In the genomic region with DNA sequence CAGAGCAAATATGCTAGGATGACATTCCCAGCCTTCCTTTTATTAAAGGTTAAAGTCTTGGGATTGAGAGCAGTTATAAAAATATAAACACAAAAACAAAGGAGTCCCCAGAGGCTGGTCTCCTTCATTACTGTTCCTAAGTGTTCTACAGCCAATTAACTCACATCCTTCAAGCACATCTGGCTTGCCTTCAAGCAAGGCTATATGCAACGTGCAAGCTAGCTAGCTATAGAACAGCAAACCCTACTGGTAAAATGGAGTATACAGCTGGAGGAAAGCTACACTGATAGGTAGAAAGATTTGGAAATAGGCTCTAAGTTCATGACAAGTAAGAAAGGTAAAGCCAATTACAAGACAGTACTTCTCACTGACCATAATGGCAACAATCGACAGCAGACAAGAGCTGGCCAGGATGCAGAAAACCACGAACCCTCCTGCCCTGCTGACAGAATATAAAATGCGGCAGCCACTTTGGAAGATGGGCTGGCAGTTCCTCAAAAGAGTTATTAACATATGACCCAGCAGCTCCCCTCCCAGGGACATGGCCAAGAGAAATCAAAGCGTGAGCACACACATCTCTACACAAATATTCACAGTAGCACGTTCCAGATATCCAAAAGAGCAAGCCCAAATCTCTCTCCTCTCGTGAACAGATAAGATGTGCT, we compare ENCODE assay signal across 11 mouse cellular contexts. TPM values are rescaled to one million over a fixed set of nuclear protein-coding genes. Genes with fewer than 3 reads are reported as not detected.
DNase-seq lines count a peak whose midpoint lies in the region; ATAC-seq and TF ChIP-seq lines count a peak whose summit lies in the region.
"Had no signal": no experiment of that assay in that cellular context is flagged by ENCODE, and none has a peak within 500 bp of the region (broad histone marks: within the 10 kb centered on the region; RNA-seq: fewer than 3 reads in every experiment).

No protein-coding gene starts in this region.

- TF ChIP-seq CTCF in heart, postnatal 0 days (IDR thresholded peaks at IDR 0.05; ENCODE audit: low read depth): peak; percentile 28; the same call in 1 of the 2 replicates

- no peaks in the 10 kb centered on the region for H3K27me3 ChIP-seq in liver, embryonic 13.5 days
- no peaks in the 10 kb centered on the region for H3K27me3 ChIP-seq in heart, postnatal 0 days (ENCODE audit: control insufficient read depth, insufficient read depth, low read length)

- no peak overlapping the region for H3K4me2 ChIP-seq in liver, embryonic 13.5 days
- H3K4me2 ChIP-seq in heart, postnatal 0 days (ENCODE audit: low read depth, low read length): peak overlapping the region; percentile 18

- no peak overlapping the region for H3K27ac ChIP-seq in liver, embryonic 13.5 days
- H3K27ac ChIP-seq in heart, postnatal 0 days (ENCODE audit: low read depth): peak overlapping the region; percentile 69
- H3K27ac ChIP-seq: midbrain, embryonic 10.5 days had no signal

- intact Hi-C loops in heart, postnatal 25 days (cut with DNase I): no loop called here

- peak; percentile 93 for DNase-seq in heart, adult 11 months
- no peak for DNase-seq in heart, postnatal 25 days (ENCODE audit: low spot score)
- DNase-seq in liver, embryonic 13.5 days: no peak
- DNase-seq in liver (no peak), MEL-GATA-1-ER (ENCODE audit: extremely low read depth, low read depth) (peak; percentile 16)
- DNase-seq in heart, postnatal 0 days (ENCODE audit: low spot score): peak; percentile 23
- DNase-seq in right cerebral cortex, postnatal 4 days: no peak
- no peak for DNase-seq in adrenal gland, adult 18-20 months (ENCODE audit: low spot score in 2 of 2)
- DNase-seq: gastrocnemius, postnatal 14 days; layer of hippocampus, postnatal 36 days had no signal

- no peak overlapping the region for H3K4me3 ChIP-seq in liver, embryonic 13.5 days (replicated peaks)
- no peak overlapping the region for H3K4me3 ChIP-seq in heart, postnatal 0 days (ENCODE audit: low read depth, low read length)
- H3K4me3 ChIP-seq: midbrain, embryonic 10.5 days had no signal

- no peak for TF ChIP-seq EP300 in heart, postnatal 0 days (IDR thresholded peaks at IDR 0.05; ENCODE audit: low read depth)

- H3K9me3 ChIP-seq in liver, embryonic 13.5 days (replicated peaks): no peaks in the 10 kb centered on the region
- no peaks in the 10 kb centered on the region for H3K9me3 ChIP-seq in heart, postnatal 0 days (replicated peaks; ENCODE audit: control insufficient read depth, low read length)
- H3K9me3 ChIP-seq: midbrain, embryonic 10.5 days had no signal

- H3K36me3 ChIP-seq in liver, embryonic 13.5 days: peaks cover 31% of the 10 kb centered on the region
- peaks cover 7% of the 10 kb centered on the region; the same call in 1 of the 2 replicates for H3K36me3 ChIP-seq in heart, postnatal 0 days (replicated peaks; ENCODE audit: control insufficient read depth, insufficient read depth, low read length)

- H3K4me1 ChIP-seq in liver, embryonic 13.5 days (replicated peaks): peaks cover 45% of the 10 kb centered on the region
- H3K4me1 ChIP-seq in heart, postnatal 0 days (ENCODE audit: control insufficient read depth, insufficient read depth): peaks cover 45% of the 10 kb centered on the region

- no peak for ATAC-seq in liver, embryonic 13.5 days (ENCODE audit: low read depth)
- ATAC-seq in heart, postnatal 0 days (ENCODE audit: insufficient read depth, low read depth): no peak

- peak overlapping the region; percentile 33; the same call in 1 of the 2 replicates for H3K9ac ChIP-seq in liver, embryonic 13.5 days
- no peak overlapping the region for H3K9ac ChIP-seq in heart, postnatal 0 days (replicated peaks; ENCODE audit: low read depth, low read length)

- 41% methylated on average over 7 of the region's 7 CpGs for WGBS in liver, embryonic 13.5 days (ENCODE audit: insufficient replicate concordance)
- WGBS in heart, postnatal 0 days: 20% methylated on average over 7 of the region's 7 CpGs

RNA-seq across cellular contexts. Expression of a gene that starts 4.5 kb away (rescaled TPM):
- 10 to 100 TPM; 65.7 to 73.5 TPM for total RNA-seq in heart, postnatal 25 days (2021)
- polyA plus RNA-seq in liver, embryonic 13.5 days (2015; fragmentation: Nextera tagmentation; extraction: Ambion mirVana): 7.0 and 7.8 TPM in 2 replicates
- total RNA-seq in heart, postnatal 0 days (2014; rRNA removed; ENCODE audit: low replicate concordance): 33.4 and 37.4 TPM in 2 replicates
- polyA plus RNA-seq in heart, postnatal 0 days (2015; fragmentation: Nextera tagmentation; extraction: Ambion mirVana): 10.8 and 11.2 TPM in 2 replicates
- total RNA-seq in adrenal gland, adult 18-20 months (2021): 10 to 100 TPM; 62.1 to 87.8 TPM

Comparison
In these comparisons a context has a peak if more than half of its experiments do, and no peak if none do; other contexts are left out.
1. DNase-seq: peak in heart, adult 11 months (single experiment), MEL-GATA-1-ER (single experiment) and heart, postnatal 0 days (single experiment); none in heart, postnatal 25 days (single experiment), liver, embryonic 13.5 days (single experiment), liver (single experiment), right cerebral cortex, postnatal 4 days (single experiment) and adrenal gland, adult 18-20 months (0 of 2).